Mouse (Mus musculus) layer of hippocampus, postnatal 14 days (tissue): ENCODE measurements at regions not wholly inside any gene's neighbourhood (a gene's known extent, or its start where the extent isn't known, plus 50 kb on each side); places are given as distances from the start of the nearest gene placed in this dataset.

Experiments
- DNase-seq, 2 experiments: peaks; one replicate each; pipeline ENCODE4 v3.0.0; 2021 to 2022; ENCODE audit warnings: low spot score in 2 of 2, mixed read lengths in 1 of 2
- microRNA-seq, 2 experiments: library from miRNA; unstranded; fragments of <30 nt; microRNA quantifications; one replicate each; pipeline ENCODE4 v1.2.0; 2021

GRCm38 (mm10) chr8:67598687-67599086, 75.0 kb downstream of the Nat3 start:
- DNase-seq: no peak

GRCm38 (mm10) chr8:67622213-67622612, 98.6 kb downstream of the Nat3 start:
- no peak for DNase-seq

- peak in 1 of 2 experiments; percentile 64 for DNase-seq
These were observed 108.0 kb downstream of the Nat3 start for GRCm38 (mm10) chr8:67631691-67632090.

- peak; percentile 1 to 14 for DNase-seq
These were observed 108.6 kb downstream of the Nat3 start for GRCm38 (mm10) chr8:67632290-67632689.

Small RNA genes in the stretch of these regions (microRNA-seq; reads per million reads assigned to microRNA genes)
- 0 reads per million in 2 experiments for gene Gm44391
